Mouse (Mus musculus) heart, embryonic 16.5 days (tissue): ENCODE data around the gene Cacna1i. TPM values are rescaled to one million over a fixed set of nuclear protein-coding genes. Genes with fewer than 3 reads are reported as not detected.

Experiments used
- ATAC-seq: fragments of 200-750 bp; cut with Nextera tagmentation; replicated peaks from 2 replicates; pipeline ENCODE4 v1.8.0; 2017; ENCODE audit warnings: moderate number of reproducible peaks; ENCODE audit not compliant: insufficient read depth, low FRiP score; ENCODE audit errors: extremely low read depth
- H3K27ac ChIP-seq: fragments of 300-500 bp; sonication (generic); 2 replicates; pipeline ENCODE4 v1.5.1; 2014; ENCODE audit warnings: mild to moderate bottlenecking, low read length, control low read depth, moderate library complexity
- H3K27me3 ChIP-seq: fragments of 300-500 bp; sonication (generic); 2 replicates; pipeline ENCODE4 v1.6.1; 2014; ENCODE audit warnings: low read length, mixed read lengths; ENCODE audit not compliant: control insufficient read depth, insufficient read depth
- H3K36me3 ChIP-seq: fragments of 300-500 bp; sonication (generic); 2 replicates; pipeline ENCODE4 v1.6.1; 2014; ENCODE audit not compliant: control insufficient read depth, insufficient read depth
- H3K4me1 ChIP-seq: fragments of 300-500 bp; sonication (generic); 2 replicates; pipeline ENCODE4 v1.6.1; 2014; ENCODE audit warnings: low read length, mixed read lengths; ENCODE audit not compliant: control insufficient read depth, insufficient read depth
- H3K4me2 ChIP-seq: fragments of 300-500 bp; sonication (generic); 2 replicates; pipeline ENCODE4 v1.6.1; 2014; ENCODE audit warnings: low read depth, mild to moderate bottlenecking, control low read depth, low read length
- H3K4me3 ChIP-seq: fragments of 300-500 bp; sonication (generic); 2 replicates; pipeline ENCODE4 v1.5.1; 2014; ENCODE audit warnings: mild to moderate bottlenecking, control low read depth, low read length
- H3K9ac ChIP-seq: fragments of 300-500 bp; sonication (generic); 2 replicates; pipeline ENCODE4 v1.6.1; 2014; ENCODE audit warnings: low read length, control low read depth
- H3K9me3 ChIP-seq: fragments of 300-500 bp; sonication (generic); replicated peaks from 2 replicates; pipeline ENCODE4 v1.6.1; 2016; ENCODE audit warnings: low read length; ENCODE audit not compliant: control insufficient read depth
- WGBS: fragments of 180-500 bp; shearing (Covaris S2); extraction: QIAGEN DNeasy Blood & Tissue Kit; methylation state at CpG from one replicate; pipeline ENCODE4 v1.1.7; 2014; 5-methylcytosine and 5-hydroxymethylcytosine counted together
- polyA plus RNA-seq: library from polyadenylated mRNA; unstranded; fragments of >200 nt; fragmentation: Nextera tagmentation; extraction: Ambion mirVana; gene quantifications from 2 replicates; pipeline ENCODE4 v1.2.1, GENCODE M21; 2015

Gene Cacna1i
- polyA plus RNA-seq, 1 experiment from 2014 or later, result not detected

- no peaks in the 10 kb centered on the region for H3K36me3 ChIP-seq
- no peak overlapping the region for H3K9ac ChIP-seq
- no peak overlapping the region for H3K27ac ChIP-seq
- 7% methylated on average over 23 of the region's 23 CpGs for WGBS
- no peak for ATAC-seq
- H3K4me1 ChIP-seq, result peaks cover 9% of the 10 kb centered on the region; the same call in 1 of the 2 replicates
- H3K27me3 ChIP-seq, result peaks cover 65% of the 10 kb centered on the region
- H3K9me3 ChIP-seq, result no peaks in the 10 kb centered on the region
- H3K4me3 ChIP-seq, result peak overlapping the region; percentile 51
- H3K4me2 ChIP-seq, result peak overlapping the region; percentile 71
Measured at GRCm38 (mm10) chr15:80288036-80288435, 998 bp downstream of the Cacna1i start.

GRCm38 (mm10) chr15:80289436-80289835 is 2.4 kb downstream of the Cacna1i start:
- WGBS, result 5% methylated on average over 10 of the region's 10 CpGs
- no peak for ATAC-seq
- H3K36me3 ChIP-seq, result no peaks in the 10 kb centered on the region

GRCm38 (mm10) chr15:80297146-80297545 is 10.1 kb downstream of the Cacna1i start:
- H3K9me3 ChIP-seq, result peaks cover 3% of the 10 kb centered on the region; the same call in 1 of the 2 replicates
- WGBS, result 100% methylated on average over 1 of the region's 1 CpGs
- no peak for ATAC-seq
- H3K36me3 ChIP-seq, result no peaks in the 10 kb centered on the region
- no peak overlapping the region for H3K9ac ChIP-seq
- no peak overlapping the region for H3K4me2 ChIP-seq
- no peak overlapping the region for H3K4me3 ChIP-seq
- no peaks in the 10 kb centered on the region for H3K4me1 ChIP-seq
- H3K27me3 ChIP-seq, result peaks cover 2% of the 10 kb centered on the region
- no peak overlapping the region for H3K27ac ChIP-seq

More at GRCm38 (mm10) chr15:80289436-80289835, 2.4 kb downstream of the Cacna1i start:
- Histone ChIP-seq H3K4me3 (no peak overlapping the region), H3K9ac (no peak overlapping the region), H3K27me3 (peaks cover 62% of the 10 kb centered on the region), H3K4me2 (no peak overlapping the region), H3K4me1 (peaks cover 9% of the 10 kb centered on the region; the same call in 1 of the 2 replicates), H3K9me3 (no peaks in the 10 kb centered on the region), H3K27ac (no peak overlapping the region)

GRCm38 (mm10) chr15:80303779-80304178 is 16.7 kb downstream of the Cacna1i start:
- Histone ChIP-seq H3K9me3 (no peaks in the 10 kb centered on the region), H3K4me1 (no peaks in the 10 kb centered on the region), H3K36me3 (no peaks in the 10 kb centered on the region), H3K9ac (no peak overlapping the region), H3K4me3 (no peak overlapping the region), H3K27ac (no peak overlapping the region), H3K27me3 (peaks cover 4% of the 10 kb centered on the region; the same call in 1 of the 2 replicates), H3K4me2 (no peak overlapping the region)
- no peak for ATAC-seq
- 65% methylated on average over 14 of the region's 14 CpGs for WGBS

GRCm38 (mm10) chr15:80304188-80304587 is 17.1 kb downstream of the Cacna1i start:
- H3K4me1 ChIP-seq, result no peaks in the 10 kb centered on the region
- no peak for ATAC-seq
- H3K9me3 ChIP-seq, result no peaks in the 10 kb centered on the region
- H3K4me2 ChIP-seq, result no peak overlapping the region
- peaks cover 4% of the 10 kb centered on the region; the same call in 1 of the 2 replicates for H3K27me3 ChIP-seq
- no peaks in the 10 kb centered on the region for H3K36me3 ChIP-seq
- no peak overlapping the region for H3K4me3 ChIP-seq
- H3K9ac ChIP-seq, result no peak overlapping the region
- H3K27ac ChIP-seq, result no peak overlapping the region
- 83% methylated on average over 12 of the region's 12 CpGs for WGBS

DNA sequence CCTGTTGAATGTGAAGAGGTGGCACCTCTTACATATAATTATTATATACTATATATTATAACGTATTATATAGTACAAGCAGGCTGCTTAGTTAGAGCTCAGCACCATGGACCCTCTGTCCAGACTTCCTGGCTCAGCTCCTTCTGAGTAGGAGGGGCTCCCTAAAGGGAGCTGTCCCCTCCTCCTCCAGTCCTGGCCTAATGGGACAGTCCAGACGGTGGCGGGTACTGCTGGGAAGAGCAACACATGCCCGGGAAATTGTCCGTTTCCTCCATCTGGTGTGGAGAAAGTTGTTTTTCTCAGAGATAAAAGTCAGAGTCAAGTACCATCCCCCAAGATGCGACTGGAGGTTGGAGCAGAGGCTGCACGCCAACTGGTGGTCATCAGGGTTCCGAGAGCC is 19.1 kb downstream of the Cacna1i start:
- Histone ChIP-seq H3K36me3 (no peaks in the 10 kb centered on the region), H3K4me2 (no peak overlapping the region), H3K4me1 (no peaks in the 10 kb centered on the region), H3K9ac (no peak overlapping the region), H3K27me3 (peaks cover 4% of the 10 kb centered on the region; the same call in 1 of the 2 replicates), H3K27ac (no peak overlapping the region), H3K9me3 (no peaks in the 10 kb centered on the region), H3K4me3 (no peak overlapping the region)
- WGBS, result 32% methylated on average over 8 of the region's 8 CpGs
- no peak for ATAC-seq

DNA sequence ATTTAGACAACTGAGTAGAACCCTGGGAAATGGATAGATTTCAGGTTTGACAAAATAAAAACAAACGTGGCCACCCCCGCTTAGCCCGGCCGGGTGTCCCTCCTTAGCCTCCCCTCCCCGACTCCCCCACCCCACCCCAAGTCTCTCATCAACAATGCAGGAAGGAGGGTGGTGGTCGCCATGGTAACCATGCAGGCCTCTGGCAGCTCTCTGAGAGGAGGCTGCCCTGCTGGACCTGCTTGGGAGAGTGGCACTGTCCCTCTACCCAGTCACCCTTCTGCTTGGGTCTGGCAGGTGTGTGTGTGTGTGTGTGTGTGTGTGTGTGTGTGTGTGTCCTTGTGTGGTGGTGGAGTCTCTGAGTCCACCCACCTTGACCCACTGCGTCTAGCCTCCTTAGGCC is 27.7 kb downstream of the Cacna1i start:
- ATAC-seq, result no peak
- Histone ChIP-seq H3K4me2 (no peak overlapping the region), H3K27ac (no peak overlapping the region), H3K27me3 (no peaks in the 10 kb centered on the region), H3K36me3 (no peaks in the 10 kb centered on the region), H3K9me3 (no peaks in the 10 kb centered on the region), H3K9ac (no peak overlapping the region), H3K4me3 (no peak overlapping the region), H3K4me1 (no peaks in the 10 kb centered on the region)
- WGBS, result 33% methylated on average over 7 of the region's 7 CpGs

GRCm38 (mm10) chr15:80316966-80317634 is 30.1 kb downstream of the Cacna1i start:
- Histone ChIP-seq H3K27me3 (no peaks in the 10 kb centered on the region), H3K36me3 (no peaks in the 10 kb centered on the region), H3K4me2 (no peak overlapping the region), H3K9me3 (no peaks in the 10 kb centered on the region), H3K4me1 (no peaks in the 10 kb centered on the region), H3K4me3 (no peak overlapping the region), H3K9ac (no peak overlapping the region), H3K27ac (no peak overlapping the region)
- no peak for ATAC-seq
- WGBS, result 65% methylated on average over 6 of the region's 6 CpGs

DNA sequence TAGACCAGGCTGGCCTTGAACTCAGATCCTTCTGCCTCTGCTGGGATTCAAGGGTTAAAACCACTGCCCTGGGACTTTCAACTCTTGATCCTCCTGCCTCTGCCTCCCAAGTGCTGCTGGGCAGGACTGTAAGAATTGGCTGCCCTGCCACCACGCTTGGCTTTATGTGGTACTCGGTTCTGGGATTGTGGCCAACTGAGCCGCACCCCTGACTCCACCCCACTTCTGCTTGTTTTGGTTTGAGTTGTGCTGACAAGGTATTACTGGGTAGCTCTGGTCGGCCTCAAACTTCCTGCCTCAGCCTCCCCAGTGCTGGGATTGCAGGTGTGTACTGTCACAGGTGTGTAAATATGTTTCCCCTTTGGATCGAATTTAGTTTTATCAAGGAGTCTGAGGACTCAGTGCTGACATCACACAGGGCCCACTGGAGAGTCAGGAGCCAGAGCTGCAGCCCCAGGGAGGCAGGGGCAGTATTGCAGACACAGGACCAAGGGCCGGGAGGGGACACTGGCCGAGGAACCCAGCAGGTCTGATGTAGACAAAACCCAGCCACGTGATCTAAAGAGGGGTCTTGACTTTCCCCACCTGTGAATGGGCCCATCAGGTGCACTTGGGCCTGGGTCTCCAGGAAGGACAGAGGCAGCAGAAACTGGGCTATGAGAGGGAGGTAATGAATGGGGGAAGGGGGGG is 30.9 kb downstream of the Cacna1i start:
- Histone ChIP-seq H3K9me3 (no peaks in the 10 kb centered on the region), H3K36me3 (no peaks in the 10 kb centered on the region), H3K4me1 (no peaks in the 10 kb centered on the region), H3K4me3 (no peak overlapping the region), H3K9ac (no peak overlapping the region), H3K27me3 (no peaks in the 10 kb centered on the region; the same call in 1 of the 2 replicates), H3K27ac (no peak overlapping the region), H3K4me2 (no peak overlapping the region)
- no peak for ATAC-seq
- 54% methylated on average over 8 of the region's 8 CpGs for WGBS
